Mouse (Mus musculus) bone marrow, adult 2 months (tissue): Measurements from ENCODE around the gene Gimap9. TPM values are rescaled to one million over a fixed set of nuclear protein-coding genes. Genes with fewer than 3 reads are reported as not detected.
A peak's percentile ranks its signal among the peaks of the same experiment; 100 is the strongest.

Experiments used
- H3K27ac ChIP-seq: fragments of 200-500 bp; 2 replicates; pipeline ENCODE4 v1.5.1; 2012; ENCODE audit warnings: low read depth, mild to moderate bottlenecking, control low read depth, inconsistent platforms, low read length; ENCODE audit not compliant: control insufficient read depth, poor library complexity, insufficient read depth
- H3K4me1 ChIP-seq: fragments of 200-500 bp; 2 replicates; pipeline ENCODE4 v1.6.1; 2011; ENCODE audit warnings: low read length; ENCODE audit not compliant: control insufficient read depth, insufficient read depth
- H3K4me3 ChIP-seq: fragments of 200-500 bp; replicated peaks from 2 replicates; pipeline ENCODE3; 2011; ENCODE audit warnings: mild to moderate bottlenecking, low read depth, low read length, control low read depth; ENCODE audit not compliant: control insufficient read depth
- CTCF ChIP-seq: fragments of 200-500 bp; IDR thresholded peaks from 2 replicates; pipeline ENCODE4 v1.5.1; 2011; ENCODE audit warnings: low read length, control low read depth; ENCODE audit not compliant: control insufficient read depth, insufficient read depth
- POLR2A ChIP-seq: fragments of 200-500 bp; IDR thresholded peaks from 2 replicates; pipeline ENCODE4 v1.6.1; 2011; ENCODE audit warnings: low read depth, mild to moderate bottlenecking, control low read depth, low read length, borderline replicate concordance; ENCODE audit not compliant: control insufficient read depth
- WGBS: fragments of 180-500 bp; shearing (Covaris S2); methylation state at CpG from one replicate; pipeline ENCODE4 v1.1.7; 2018; 5-methylcytosine and 5-hydroxymethylcytosine counted together
- polyA plus RNA-seq: library from polyadenylated mRNA; stranded (reverse); fragments of >200 nt; gene quantifications from 2 replicates; pipeline ENCODE4 v1.2.4, GENCODE M21; 2011; ENCODE audit warnings: low replicate concordance; ENCODE audit not compliant: missing spikeins, insufficient read depth, insufficient read length

Gene Gimap9
- polyA plus RNA-seq, 1 experiment, result 26.0 TPM

GRCm38 (mm10) chr6:48702601-48703000 is 26.7 kb downstream of the Gimap9 start:
- no peak overlapping the region for H3K27ac ChIP-seq
- WGBS, result 75% methylated on average over 5 of the region's 5 CpGs
- TF ChIP-seq POLR2A (no peak), CTCF (no peak)
- no peak overlapping the region for H3K4me3 ChIP-seq
- H3K4me1 ChIP-seq, result peaks cover 4% of the 10 kb centered on the region

GRCm38 (mm10) chr6:48704146-48704545 is 28.2 kb downstream of the Gimap9 start:
- no peak overlapping the region for H3K4me3 ChIP-seq
- no peak for TF ChIP-seq CTCF
- no peak for TF ChIP-seq POLR2A
- H3K27ac ChIP-seq, result no peak overlapping the region
- H3K4me1 ChIP-seq, result peaks cover 4% of the 10 kb centered on the region

- Histone ChIP-seq H3K4me3 (peak overlapping the region; percentile 47), H3K4me1 (no peaks in the 10 kb centered on the region; the same call in 1 of the 2 replicates), H3K27ac (peak overlapping the region; percentile 74)
- no peak for TF ChIP-seq CTCF
- no peak for TF ChIP-seq POLR2A
- WGBS, result 13% methylated on average over 3 of the region's 3 CpGs
Measured at GRCm38 (mm10) chr6:48706130-48706529, 30.2 kb downstream of the Gimap9 start.

GRCm38 (mm10) chr6:48718455-48718854 is 42.5 kb downstream of the Gimap9 start, which contains the start of the genes Gm28053 and Gimap7:
TSS of gene Gm28053 (plus strand) at chr6:48718607.
TSS of gene Gimap7 (plus strand) at chr6:48718621.
- Histone ChIP-seq H3K4me1 (no peaks in the 10 kb centered on the region; the same call in 1 of the 2 replicates), H3K4me3 (peak within 1 kb of the TSS; percentile 25), H3K27ac (peak within 1 kb of the TSS; percentile 33)
- TF ChIP-seq CTCF (no peak), POLR2A (no peak)
- 9% methylated on average over 2 of the region's 2 CpGs for WGBS

GRCm38 (mm10) chr6:48720326-48720725 is 44.4 kb downstream of the Gimap9 start:
- no peak for TF ChIP-seq POLR2A
- TF ChIP-seq CTCF, result no peak
- H3K4me1 ChIP-seq, result no peaks in the 10 kb centered on the region; the same call in 1 of the 2 replicates
- WGBS, result 66% methylated on average over 4 of the region's 4 CpGs
- no peak overlapping the region for H3K27ac ChIP-seq
- no peak overlapping the region for H3K4me3 ChIP-seq

GRCm38 (mm10) chr6:48723468-48723867 is 47.5 kb downstream of the Gimap9 start:
- WGBS, result 56% methylated on average over 8 of the region's 8 CpGs
- no peak for TF ChIP-seq POLR2A
- TF ChIP-seq CTCF, result no peak
- H3K4me3 ChIP-seq, result no peak overlapping the region
- peak overlapping the region; percentile 1; the same call in 1 of the 2 replicates for H3K27ac ChIP-seq
- H3K4me1 ChIP-seq, result no peaks in the 10 kb centered on the region; the same call in 1 of the 2 replicates

- no peak for TF ChIP-seq POLR2A
- no peak for TF ChIP-seq CTCF
- WGBS, result 7% methylated on average over 1 of the region's 1 CpGs
- no peak overlapping the region for H3K27ac ChIP-seq
- H3K4me3 ChIP-seq, result no peak overlapping the region
- H3K4me1 ChIP-seq, result no peaks in the 10 kb centered on the region; the same call in 1 of the 2 replicates
Measured at GRCm38 (mm10) chr6:48725476-48725875, 49.5 kb downstream of the Gimap9 start.

GRCm38 (mm10) chr6:48727761-48728160 is 51.8 kb downstream of the Gimap9 start:
- no peaks in the 10 kb centered on the region; the same call in 1 of the 2 replicates for H3K4me1 ChIP-seq
- H3K27ac ChIP-seq, result no peak overlapping the region
- TF ChIP-seq POLR2A, result no peak
- no peak for TF ChIP-seq CTCF
- H3K4me3 ChIP-seq, result no peak overlapping the region
- 58% methylated on average over 5 of the region's 5 CpGs for WGBS

Other genes starting within 250 kb of the Gimap9 start
- gene Zfp467, start 230.3 kb upstream of the Gimap9 start, polyA plus RNA-seq, result 3.2 and 9.0 TPM in 2 replicates
- gene Sspo, start 227.9 kb upstream of the Gimap9 start, polyA plus RNA-seq, result 0.25 and 0.27 TPM in 2 replicates
- 2.2 TPM in 1 of 2 replicates, not detected in the other for gene Atp6v0e2, start 138.5 kb upstream of the Gimap9 start, polyA plus RNA-seq
- 2.2 and 4.9 TPM in 2 replicates for gene Lrrc61, start 121.3 kb upstream of the Gimap9 start, polyA plus RNA-seq
- 6.9 and 9.2 TPM in 2 replicates for gene Rarres2, start 103.3 kb upstream of the Gimap9 start, polyA plus RNA-seq
- gene Gm45021, start 86.5 kb upstream of the Gimap9 start, polyA plus RNA-seq, result not detected in 2 replicates
- gene Repin1, start 82.2 kb upstream of the Gimap9 start, polyA plus RNA-seq, result 3.4 and 5.5 TPM in 2 replicates
- gene Gm44965, start 82.2 kb upstream of the Gimap9 start, polyA plus RNA-seq, result not detected in 2 replicates
- gene Zfp775, start 74.1 kb upstream of the Gimap9 start, polyA plus RNA-seq, result 0.40 and 1.1 TPM in 2 replicates
- 1.2 TPM in 1 of 2 replicates, not detected in the other for gene AI854703, start 49.4 kb upstream of the Gimap9 start, polyA plus RNA-seq
- gene Gimap8, start 28.9 kb upstream of the Gimap9 start, polyA plus RNA-seq, result 8.3 and 15.1 TPM in 2 replicates
- 20.7 and 41.0 TPM in 2 replicates for gene Gimap4, start 8.4 kb downstream of the Gimap9 start, polyA plus RNA-seq
- 45.1 and 77.9 TPM in 2 replicates for gene Gimap6, start 32.1 kb downstream of the Gimap9 start, polyA plus RNA-seq
- 15.2 TPM in 1 of 2 replicates, not detected in the other for gene Gm28053, start 42.5 kb downstream of the Gimap9 start, polyA plus RNA-seq
- gene Gimap7, start 42.5 kb downstream of the Gimap9 start, polyA plus RNA-seq, result 3.6 and 5.2 TPM in 2 replicates
- gene Gimap1, start 62.9 kb downstream of the Gimap9 start, polyA plus RNA-seq, result 19.3 and 26.4 TPM in 2 replicates
- 4.7 and 7.9 TPM in 2 replicates for gene Gimap5, start 70.1 kb downstream of the Gimap9 start, polyA plus RNA-seq
- 15.3 and 36.7 TPM in 2 replicates for gene Gimap3, start 94.7 kb downstream of the Gimap9 start, polyA plus RNA-seq
- 17.9 and 24.6 TPM in 2 replicates for gene Tmem176a, start 164.8 kb downstream of the Gimap9 start, polyA plus RNA-seq
- gene Tmem176b, start 165.4 kb downstream of the Gimap9 start, polyA plus RNA-seq, result 17.2 and 26.5 TPM in 2 replicates
- gene Aoc1, start 196.8 kb downstream of the Gimap9 start, polyA plus RNA-seq, result not detected in 2 replicates